Mouse (Mus musculus): ENCODE measurements around the gene Trp53rka.
A peak's percentile ranks its signal among the peaks of the same experiment; 100 is the strongest.

The Trp53rka gene

DNA sequence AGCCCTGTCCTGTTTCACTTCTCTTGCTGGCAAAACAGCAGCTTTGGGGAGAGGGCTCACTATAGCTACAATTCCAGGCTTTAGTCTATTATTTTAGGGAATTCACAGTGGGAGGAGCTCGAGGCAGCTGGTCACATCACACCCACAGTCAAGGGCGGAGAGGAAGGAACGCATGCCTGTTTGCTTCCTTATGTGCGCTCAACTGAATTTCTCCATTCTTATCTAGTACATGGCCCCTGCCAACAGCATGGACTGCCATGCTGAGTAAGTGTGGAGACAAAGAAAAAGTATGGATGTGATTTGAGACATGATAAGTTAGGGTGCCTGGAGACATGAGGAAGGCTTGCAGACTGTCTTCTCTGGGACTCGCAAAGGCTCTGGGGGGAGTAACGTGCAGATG is 9.0 kb downstream of the Trp53rka start:
- DNase-seq, result no peak

- no peak for DNase-seq
These were observed 11.1 kb downstream of the Trp53rka start for GRCm38 (mm10) chr2:165482003-165482402.

- no peak for DNase-seq
These were observed 17.3 kb downstream of the Trp53rka start for GRCm38 (mm10) chr2:165475850-165476249.

DNA sequence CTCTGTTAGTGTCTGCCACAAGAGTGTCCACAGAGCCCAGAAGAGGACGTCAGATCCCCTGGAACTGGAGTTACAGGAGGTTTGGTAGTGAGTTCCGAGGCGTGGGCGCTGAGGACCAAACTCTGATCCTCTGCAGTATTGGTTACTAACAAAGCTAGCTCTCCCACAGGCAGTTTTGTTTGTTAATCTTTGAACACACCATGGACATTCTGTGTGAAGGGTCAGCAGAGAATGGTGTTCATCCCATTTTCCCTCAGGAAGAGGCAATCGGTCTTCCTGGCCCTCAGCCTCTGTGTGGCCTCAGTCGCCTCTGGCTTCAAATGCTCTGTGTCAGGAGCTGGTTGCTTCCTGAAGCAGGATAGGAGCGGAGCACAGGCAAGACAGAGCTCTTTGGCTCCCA is 17.7 kb downstream of the Trp53rka start:
- no peak for DNase-seq

- no peak for DNase-seq
These were observed 20.1 kb downstream of the Trp53rka start, which contains the start of gene Slc13a3 for GRCm38 (mm10) chr2:165473003-165473402. Gene Slc13a3 (minus strand): TSS chr2:165473230.

DNA sequence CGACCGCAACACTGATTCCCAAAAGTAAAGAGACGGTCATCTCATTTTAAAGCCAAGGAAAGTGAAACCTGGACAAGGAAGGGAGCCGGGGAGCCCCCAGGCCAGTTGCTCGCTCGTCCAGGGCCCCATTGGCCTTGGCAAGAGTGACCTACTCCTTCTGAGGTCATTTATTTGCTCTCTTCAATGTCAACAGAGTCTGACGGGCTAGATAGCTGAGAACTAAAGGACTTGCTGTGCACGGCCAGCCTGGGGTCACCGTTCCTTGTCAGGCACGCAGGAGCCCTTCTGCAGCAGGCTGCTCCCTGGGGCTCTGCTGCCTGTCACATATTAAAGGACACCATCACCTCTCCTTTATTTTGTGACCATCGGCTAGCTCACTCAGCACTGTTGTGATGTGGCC is 21.2 kb downstream of the Trp53rka start:
- DNase-seq, result no peak

GRCm38 (mm10) chr2:165470167-165470566 is 23.0 kb downstream of the Trp53rka start:
- DNase-seq, result peak; percentile 38

GRCm38 (mm10) chr2:165467824-165468452 is 25.2 kb downstream of the Trp53rka start:
- DNase-seq, result peak; percentile 69

DNA sequence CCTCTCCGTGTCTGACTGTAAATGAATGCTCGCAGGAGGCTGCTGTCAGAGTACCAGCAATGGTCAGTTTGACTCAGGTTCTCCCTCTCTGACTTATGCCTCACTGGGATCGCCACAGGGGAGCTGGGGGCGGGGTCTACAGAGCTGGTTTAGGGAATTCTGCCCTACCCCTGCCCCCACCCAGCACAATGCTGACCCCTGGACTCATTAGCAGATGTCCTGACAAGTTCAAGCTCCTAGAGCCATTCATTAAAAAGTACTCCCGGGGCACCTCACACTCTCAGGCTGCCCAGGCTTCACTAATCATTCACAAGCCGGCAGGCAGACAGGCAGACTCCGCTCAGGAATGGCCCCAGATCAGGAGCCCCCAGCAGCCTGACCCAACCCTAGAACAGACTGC is 33.5 kb downstream of the Trp53rka start:
- no peak for DNase-seq

GRCm38 (mm10) chr2:165458189-165458588 is 34.9 kb downstream of the Trp53rka start:
- no peak for DNase-seq

- no peak for DNase-seq
These were observed 36.4 kb downstream of the Trp53rka start for GRCm38 (mm10) chr2:165456710-165457109.

DNA sequence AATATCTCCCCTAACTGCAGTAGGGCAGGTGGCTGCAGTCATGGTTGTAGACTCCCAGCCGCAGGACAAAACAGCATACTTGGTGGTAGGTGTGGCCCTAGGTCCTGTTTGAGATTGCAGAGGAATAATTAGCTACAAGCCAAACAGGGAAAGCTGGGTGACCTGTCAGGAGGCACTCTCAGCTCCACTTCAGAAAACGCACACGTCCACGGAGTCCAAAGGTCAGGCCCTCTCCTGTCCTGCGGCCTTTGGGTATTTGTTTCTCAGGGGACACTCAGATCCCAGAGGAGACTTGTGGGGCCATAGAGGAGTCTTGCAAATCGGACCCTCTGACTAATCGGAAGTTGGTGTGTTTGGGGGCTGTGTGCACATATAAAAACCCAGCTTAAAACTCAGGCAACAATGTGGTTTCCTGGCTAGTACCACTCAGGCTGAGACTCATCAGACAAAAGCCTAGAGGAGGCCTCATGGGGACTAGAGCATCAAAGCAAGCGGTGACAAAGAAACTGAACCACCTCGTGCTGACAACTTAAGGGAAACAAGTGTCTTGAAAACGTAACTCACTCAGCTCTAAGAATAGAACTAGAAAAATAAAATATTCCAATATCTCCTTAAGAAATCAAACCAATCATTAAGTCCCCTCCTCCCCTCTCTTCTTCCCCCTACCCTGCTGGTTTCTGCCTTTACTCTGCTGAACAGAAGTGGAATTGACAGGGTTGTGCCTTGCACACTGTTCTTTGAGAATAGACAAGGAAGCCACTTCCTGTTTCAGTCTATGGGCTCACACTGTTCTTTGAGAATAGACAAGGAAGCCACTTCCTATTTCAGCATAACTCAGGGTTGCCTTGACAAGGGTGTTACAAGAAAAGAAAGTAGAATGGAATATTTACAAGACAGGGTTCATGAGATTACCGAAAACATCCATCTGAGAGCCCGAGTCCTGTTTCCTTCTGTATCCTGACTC is 40.1 kb downstream of the Trp53rka start:
- peak; percentile 32 for DNase-seq

- no peak for DNase-seq
These were observed 44.6 kb downstream of the Trp53rka start for GRCm38 (mm10) chr2:165448475-165448874.

DNA sequence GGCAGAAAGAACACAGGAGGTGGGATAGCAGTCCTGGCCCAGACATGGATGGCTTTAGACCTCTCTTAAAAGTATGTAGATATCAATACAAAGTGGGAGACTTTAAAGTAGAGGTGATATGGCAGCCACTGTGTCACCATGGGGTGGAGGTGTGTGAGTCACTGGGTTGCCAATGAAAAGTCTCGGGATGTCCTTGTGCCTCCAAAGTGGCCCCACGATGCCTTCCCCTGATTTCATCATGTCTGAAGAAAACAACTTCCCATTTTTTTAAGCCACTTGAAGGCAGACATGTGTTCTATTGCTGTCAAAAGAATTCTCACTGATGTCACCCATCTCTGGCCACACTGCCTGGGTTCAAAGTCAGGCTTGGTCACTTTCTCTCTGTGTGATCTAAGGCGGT is 48.3 kb downstream of the Trp53rka start:
- no peak for DNase-seq

GRCm38 (mm10) chr2:165442981-165443380 is 50.1 kb downstream of the Trp53rka start:
- no peak for DNase-seq

- DNase-seq, result no peak
These were observed 51.5 kb downstream of the Trp53rka start for GRCm38 (mm10) chr2:165441613-165442012.
